Mouse (Mus musculus) frontal cortex, postnatal 25 days (tissue): ENCODE results near the gene Evpl.
A peak's percentile ranks its signal among the peaks of the same experiment; 100 is the strongest.

ENCODE experiments used
- DNase-seq, 2 experiments: peaks; one replicate each; pipeline ENCODE4 v3.0.0; 2022; ENCODE audit warnings: low spot score in 2 of 2

Gene Evpl

DNA sequence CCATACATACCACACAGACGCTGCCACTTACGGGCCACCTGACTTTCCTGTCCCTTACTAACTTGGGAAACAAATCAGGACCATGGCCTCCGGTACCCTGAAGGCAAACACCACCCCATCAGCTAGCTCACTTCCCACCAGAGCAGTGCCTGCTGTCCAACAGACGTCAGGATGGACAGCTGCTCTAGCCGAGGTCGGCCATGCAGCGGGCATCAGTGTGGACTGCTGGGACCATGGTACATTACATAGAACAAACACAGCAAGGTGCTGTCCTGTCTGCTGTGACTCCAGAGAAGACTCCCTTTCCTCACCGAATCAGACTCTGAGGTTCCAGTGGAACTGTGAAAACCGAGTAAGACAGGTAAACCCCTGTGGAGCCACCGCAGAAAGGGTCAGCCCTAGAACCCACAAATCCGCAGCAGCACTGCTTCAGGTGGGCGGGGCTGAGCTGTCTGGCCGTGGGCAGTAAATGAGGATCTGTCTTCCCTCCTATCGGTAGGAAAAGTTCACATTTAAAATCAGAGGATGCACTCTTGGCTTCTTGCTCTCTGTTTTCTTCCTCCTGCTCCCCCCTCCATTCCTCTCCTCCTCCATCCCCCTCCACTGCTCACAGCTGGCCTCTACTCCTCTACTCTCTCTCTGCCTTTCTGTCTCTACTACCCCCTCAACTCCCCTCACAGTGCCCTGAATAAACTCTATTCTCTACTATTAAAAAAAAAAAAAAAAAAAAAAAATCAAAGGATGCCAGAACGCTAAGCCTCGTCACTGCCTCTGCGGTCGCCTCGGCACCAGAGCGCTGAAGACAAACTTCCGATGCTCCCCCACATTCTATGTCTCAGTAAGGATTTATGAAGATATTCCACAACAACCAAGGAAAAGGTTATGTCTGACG, 17.5 kb upstream of the Evpl start:
- no peak for DNase-seq

DNA sequence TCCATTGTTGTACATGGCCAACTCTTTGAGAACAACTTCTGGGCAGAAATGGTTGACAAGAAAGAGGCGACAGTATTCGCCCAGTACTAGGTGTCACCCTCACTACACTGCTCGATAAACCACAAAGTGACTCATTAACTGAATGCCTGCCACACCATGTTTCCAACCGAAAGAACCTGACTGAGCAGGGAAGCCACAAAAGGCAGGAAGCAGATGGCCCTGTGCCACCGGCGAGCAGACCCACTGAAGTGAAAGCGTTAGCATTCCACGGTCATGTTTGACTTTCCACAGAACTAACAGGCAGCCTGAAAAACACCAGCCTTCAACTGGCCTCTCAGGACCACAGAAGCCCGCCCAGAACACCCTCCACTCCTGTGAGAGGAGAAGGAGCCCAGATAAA, 16.8 kb upstream of the Evpl start:
- DNase-seq = no peak

- no peak for DNase-seq
Measured at GRCm38 (mm10) chr11:116253076-116253600, 15.3 kb upstream of the Evpl start.

- DNase-seq = no peak
Measured at GRCm38 (mm10) chr11:116250898-116251297, 13.0 kb upstream of the Evpl start.

DNA sequence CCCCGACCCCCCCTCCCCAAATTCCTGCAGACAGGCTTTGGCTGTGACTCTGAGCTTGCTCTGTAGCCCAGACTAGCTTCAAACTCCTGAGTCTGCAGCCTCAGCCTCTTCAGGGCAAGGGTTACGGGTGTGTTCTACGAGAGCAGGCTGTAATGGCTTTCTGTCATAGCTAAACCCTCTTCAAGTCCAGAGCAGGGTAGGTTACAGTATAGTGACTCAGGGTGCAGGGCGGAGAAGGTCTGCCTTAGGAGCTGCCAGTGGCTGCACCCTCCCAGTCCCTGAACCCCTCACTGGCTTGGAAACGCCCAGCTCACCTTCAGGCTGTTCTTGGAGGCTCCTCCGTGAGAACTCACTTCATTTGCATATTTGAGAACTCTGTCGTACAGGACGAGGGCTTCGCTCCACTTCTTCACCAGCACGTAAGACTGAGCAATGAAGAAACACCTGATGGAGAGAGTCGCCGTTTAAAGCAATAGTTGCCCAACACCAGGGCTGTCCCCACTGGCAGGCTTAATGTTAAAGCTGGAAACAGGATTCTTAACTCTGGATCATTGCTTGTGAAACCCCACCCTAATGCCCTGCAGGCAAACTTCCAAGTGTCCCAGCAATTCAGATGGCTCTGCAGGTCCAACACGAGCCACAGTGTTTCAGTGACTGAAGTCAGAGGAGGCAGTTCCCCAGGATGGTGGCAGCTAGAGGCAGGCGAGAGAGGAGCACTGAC, 9.8 kb upstream of the Evpl start:
- no peak for DNase-seq

GRCm38 (mm10) chr11:116245616-116246015, 7.7 kb upstream of the Evpl start:
- no peak for DNase-seq

DNA sequence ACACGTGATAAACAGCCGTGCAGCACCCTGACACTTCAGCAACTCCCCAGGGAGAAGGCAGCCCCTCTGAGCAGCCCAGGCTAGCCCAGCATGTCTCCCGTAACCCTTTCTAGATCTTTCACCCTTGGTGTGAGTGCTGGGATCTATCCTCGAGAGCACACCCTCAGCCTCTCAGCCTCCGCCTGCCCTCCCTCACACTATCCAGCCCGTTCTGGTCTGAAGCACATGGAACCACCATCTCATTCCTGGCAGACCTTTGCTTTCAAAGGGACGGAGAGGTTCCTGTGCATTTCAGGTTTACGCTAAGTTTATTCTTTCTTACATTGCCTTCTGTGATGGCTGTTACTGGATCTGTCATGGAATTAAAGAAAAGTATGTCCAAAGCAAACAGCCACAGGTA, 6.7 kb upstream of the Evpl start:
- no peak for DNase-seq

DNA sequence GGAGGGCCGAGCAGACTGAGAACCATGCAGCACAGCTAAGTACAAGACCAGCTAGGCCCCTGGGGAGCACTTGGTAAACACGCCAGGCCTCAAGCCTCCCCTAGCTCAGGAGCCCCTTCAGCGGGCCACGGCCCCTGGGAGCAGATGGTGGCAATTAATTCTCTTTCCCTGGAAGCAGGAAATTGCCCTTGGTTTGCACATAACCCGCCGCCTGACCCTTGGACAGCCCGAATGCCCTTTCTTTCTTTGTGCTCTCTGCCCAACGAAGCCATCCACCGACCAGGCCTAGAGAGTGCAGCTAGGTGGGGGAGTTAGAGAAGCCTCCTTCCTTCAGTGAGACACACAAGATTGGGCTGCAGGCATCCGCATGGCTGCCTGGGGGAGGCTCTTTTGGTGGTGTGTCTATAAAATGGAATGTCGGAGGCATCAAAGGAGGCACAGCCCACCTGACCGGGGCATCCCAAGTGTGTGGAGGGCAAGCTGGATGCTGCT, 3.9 kb upstream of the Evpl start:
- no peak for DNase-seq

DNA sequence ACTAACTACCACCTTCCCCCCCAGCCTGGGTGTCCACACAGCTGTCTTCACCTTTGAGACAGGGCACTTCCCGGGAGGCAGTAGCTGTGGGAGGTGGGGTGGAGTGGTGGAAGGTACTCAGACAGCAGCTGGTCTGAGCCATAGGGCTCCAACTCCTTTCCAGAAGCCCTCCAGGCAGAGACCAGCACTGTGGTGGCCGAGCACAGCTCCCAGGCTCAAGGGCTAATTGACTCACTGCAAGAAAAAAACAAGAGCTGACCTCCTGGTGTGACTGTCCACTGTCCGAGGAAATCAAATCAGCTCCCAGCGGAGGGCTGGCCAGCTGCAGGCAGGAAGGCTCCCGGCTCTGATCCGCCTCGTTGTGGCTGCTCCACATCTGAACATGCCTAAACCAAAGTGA, 1.9 kb upstream of the Evpl start:
- DNase-seq = no peak

- DNase-seq = no peak
Measured at GRCm38 (mm10) chr11:116234901-116235300, 3.0 kb downstream of the Evpl start.

DNA sequence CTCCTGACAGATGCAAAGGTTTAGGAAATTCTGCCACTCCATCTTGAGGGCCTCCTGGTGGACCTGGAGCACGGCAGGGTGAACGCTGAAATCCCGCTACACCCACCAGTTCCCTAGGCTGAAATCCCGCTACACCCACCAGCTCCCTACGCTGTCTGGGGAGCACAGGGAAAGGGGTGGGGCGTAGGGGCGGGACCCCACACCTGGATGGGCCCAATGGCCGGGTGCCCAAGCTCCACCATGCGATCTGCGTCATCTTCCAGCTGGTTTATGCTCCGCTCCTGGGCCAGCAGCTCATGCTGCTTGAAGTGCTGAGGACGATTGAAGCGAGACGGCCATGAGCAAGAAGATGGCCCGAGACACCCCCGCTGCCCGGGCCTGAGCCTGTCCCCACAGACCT, 5.5 kb downstream of the Evpl start:
- DNase-seq = no peak

- no peak for DNase-seq
Measured at GRCm38 (mm10) chr11:116228699-116229098, 9.2 kb downstream of the Evpl start.

- peak; percentile 67 to 78 for DNase-seq
Measured at GRCm38 (mm10) chr11:116226414-116226813, 11.5 kb downstream of the Evpl start.

DNA sequence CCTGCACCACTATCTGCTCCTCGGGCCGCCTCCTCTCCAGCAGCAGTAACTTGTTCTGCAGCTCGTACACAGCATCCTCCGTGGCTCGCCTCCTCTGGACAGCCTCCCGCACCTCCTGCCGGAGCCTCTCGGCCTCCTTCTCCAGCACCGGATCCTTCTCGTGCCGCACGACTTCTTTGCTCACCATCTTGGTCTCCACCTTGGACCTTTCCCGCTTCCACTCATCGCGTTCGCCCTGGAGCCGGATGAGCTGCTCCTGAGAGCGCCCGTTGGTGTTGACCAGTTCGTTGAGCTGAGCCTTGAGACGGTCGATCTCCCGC, 15.2 kb downstream of the Evpl start:
- DNase-seq = no peak

DNA sequence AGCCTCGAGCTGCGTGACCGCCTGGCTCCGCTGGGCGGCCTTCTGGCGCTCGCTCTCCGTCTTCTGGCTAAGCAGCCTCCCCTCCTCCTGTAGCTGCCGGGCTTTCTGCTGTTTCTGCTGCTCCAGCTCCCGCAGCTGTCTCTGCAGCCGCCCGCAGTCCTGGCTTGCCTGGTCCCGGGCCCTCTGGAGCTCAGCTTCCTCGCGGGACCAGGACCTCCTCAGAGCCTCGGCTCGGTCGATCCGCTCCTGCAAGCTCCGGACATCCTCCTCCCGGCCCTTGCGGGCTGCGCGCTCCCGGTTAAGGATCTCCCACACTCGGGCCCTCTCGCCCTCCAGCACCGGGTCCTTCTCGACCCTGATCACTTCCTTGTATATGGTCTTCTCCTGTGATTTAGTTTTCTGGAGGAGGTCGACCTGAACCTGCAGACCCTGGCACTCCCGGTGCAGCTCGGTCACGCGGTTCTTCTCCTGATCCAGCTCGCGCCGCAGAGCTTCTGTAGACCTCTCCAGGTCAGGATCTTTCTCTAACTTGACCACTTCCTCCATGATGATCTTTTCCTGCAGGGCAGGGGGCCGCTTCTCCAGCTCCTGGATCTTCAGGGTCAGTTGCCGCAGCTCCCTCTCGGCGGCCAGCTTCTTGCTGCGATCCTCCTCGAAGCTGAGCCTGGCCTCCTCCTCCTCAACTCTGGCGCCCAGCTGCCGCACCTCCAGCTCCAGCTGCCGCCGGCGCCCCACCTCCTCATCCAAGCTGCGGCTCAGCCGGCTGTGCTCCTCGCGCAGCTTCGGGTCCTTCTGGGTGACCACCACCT, 15.7 kb downstream of the Evpl start:
- no peak for DNase-seq

DNA sequence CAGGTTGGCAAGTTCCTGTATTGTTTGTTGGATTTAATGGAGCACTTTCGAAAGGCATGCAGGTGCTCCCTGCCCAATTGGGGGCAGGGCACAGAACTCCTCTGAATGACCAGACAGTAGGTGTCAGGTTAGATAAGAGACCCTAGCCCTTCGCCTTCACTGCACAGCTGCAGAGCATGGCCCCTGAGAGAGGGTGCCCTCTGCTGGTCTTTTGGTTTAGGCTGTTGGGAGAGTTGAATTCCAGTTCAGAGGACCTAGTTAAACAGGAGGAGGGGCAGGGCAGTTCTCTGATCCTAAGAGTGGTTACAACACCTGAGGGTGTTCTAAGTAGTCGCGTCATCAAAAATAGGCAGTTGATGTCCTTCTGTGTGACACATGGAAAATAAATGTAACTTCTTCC, 18.0 kb downstream of the Evpl start:
- DNase-seq = peak in 1 of 2 experiments; percentile 19

DNA sequence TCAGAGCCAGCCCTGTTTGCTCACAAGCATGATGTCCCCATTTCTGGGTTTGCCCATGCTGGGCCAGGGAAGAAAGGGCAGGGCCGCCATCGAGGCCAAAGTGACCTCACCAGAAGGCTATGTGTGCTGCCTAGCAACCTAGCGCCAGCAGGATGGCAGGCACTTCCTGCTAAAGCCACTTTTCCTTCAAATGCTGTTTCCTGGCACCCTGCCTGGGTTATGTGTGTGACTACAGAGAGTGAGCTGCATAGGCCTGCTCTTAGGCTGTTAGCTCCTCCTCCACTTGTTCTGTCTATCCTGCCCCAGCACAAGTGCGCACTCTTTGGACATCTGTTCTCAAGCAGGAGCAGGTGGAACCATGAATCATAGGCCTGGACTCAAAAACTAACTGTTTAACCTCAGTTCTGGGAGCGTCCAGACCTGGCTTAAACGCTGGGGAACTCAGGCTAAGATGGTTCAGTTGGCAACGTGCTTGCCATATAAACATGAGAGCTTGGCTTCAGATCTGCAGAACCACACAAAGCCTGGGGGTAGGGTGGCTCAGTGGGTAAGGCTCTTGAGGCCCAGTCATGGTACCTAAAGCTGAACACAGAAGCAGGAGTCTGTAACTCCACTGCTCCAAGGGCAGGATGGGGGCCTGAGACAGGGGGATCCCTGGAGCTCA, 19.0 kb downstream of the Evpl start:
- DNase-seq = peak; percentile 51 to 62

- no peak for DNase-seq
Measured at GRCm38 (mm10) chr11:116218263-116218662, 19.6 kb downstream of the Evpl start.

- DNase-seq = no peak
Measured at GRCm38 (mm10) chr11:116216549-116216948, 21.3 kb downstream of the Evpl start.

- no peak for DNase-seq
Measured at GRCm38 (mm10) chr11:116215991-116216390, 21.9 kb downstream of the Evpl start.

DNA sequence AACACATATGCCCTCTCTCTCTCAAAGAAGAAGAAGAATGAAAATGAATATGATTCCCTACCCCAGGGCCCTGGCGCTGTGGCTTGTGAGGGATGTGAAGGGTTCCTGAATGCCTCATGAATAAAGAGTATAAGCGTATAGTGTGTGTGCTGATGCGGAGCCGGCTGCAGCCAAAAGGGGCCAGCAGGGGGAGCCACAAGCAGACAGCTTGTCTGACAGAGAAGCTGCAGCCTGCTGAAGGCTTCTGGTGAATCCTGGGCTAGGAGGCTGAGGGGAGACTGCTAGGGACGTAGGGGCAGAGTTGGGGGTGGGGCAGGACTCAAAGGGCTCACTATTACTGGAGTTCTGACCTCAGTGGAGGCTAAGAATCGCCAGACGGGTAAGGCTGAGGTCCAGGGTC, 22.7 kb downstream of the Evpl start:
- no peak for DNase-seq
